In genomic region chr2:26139545-26140206, GRCm38 (mm10) we compare ENCODE assay signal across 8 mouse cellular contexts. TPM values are rescaled to one million over a fixed set of nuclear protein-coding genes. Genes with fewer than 3 reads are reported as not detected.
DNase-seq lines count a peak whose midpoint lies in the region; ATAC-seq and TF ChIP-seq lines count a peak whose summit lies in the region.

No protein-coding gene starts in this region.

- no peaks in the 10 kb centered on the region for H3K9me3 ChIP-seq in heart, embryonic 12.5 days (replicated peaks)
- no peaks in the 10 kb centered on the region for H3K9me3 ChIP-seq in G1E (replicated peaks)
- no peaks in the 10 kb centered on the region for H3K9me3 ChIP-seq in embryonic facial prominence, embryonic 13.5 days
- H3K9me3 ChIP-seq in stomach, embryonic 15.5 days = no peaks in the 10 kb centered on the region

- H3K27ac ChIP-seq in heart, embryonic 12.5 days (ENCODE audit: poor library complexity, severe bottlenecking) = peak overlapping the region; percentile 92
- peak overlapping the region; percentile 91 for H3K27ac ChIP-seq in embryonic facial prominence, embryonic 13.5 days
- peak overlapping the region; percentile 74 for H3K27ac ChIP-seq in macrophage
- H3K27ac ChIP-seq in stomach, embryonic 15.5 days = peak overlapping the region; percentile 88

- no peak for DNase-seq in heart, postnatal 4 days
- no peak for DNase-seq in G1E (ENCODE audit: low spot score)
- DNase-seq in induced T-regulatory cell, adult 2 months (ENCODE audit: low read depth) = peak; percentile 81
- no peak for DNase-seq in thymus, postnatal 4 days

- peaks cover 15% of the 10 kb centered on the region for H3K36me3 ChIP-seq in heart, embryonic 12.5 days
- peaks cover 81% of the 10 kb centered on the region for H3K36me3 ChIP-seq in G1E (replicated peaks)
- peaks cover 32% of the 10 kb centered on the region for H3K36me3 ChIP-seq in embryonic facial prominence, embryonic 13.5 days
- H3K36me3 ChIP-seq in macrophage (ENCODE audit: inconsistent target) = peaks cover 18% of the 10 kb centered on the region; the same call in 1 of the 2 replicates
- 0 out of 2 replicates have a peak, but pooled peaks cover 4% of the 10 kb centered on the region for H3K36me3 ChIP-seq in stomach, embryonic 15.5 days

- H3K4me3 ChIP-seq in heart, embryonic 12.5 days = peak overlapping the region; percentile 81
- peak overlapping the region; percentile 98 for H3K4me3 ChIP-seq in G1E (ENCODE audit: low read depth, low read length)
- H3K4me3 ChIP-seq in embryonic facial prominence, embryonic 13.5 days = peak overlapping the region; percentile 84
- peak overlapping the region; percentile 58 for H3K4me3 ChIP-seq in macrophage (ENCODE audit: inconsistent target)
- H3K4me3 ChIP-seq in stomach, embryonic 15.5 days (replicated peaks) = peak overlapping the region; percentile 84

- peak overlapping the region; percentile 87 for H3K9ac ChIP-seq in heart, embryonic 12.5 days
- H3K9ac ChIP-seq in embryonic facial prominence, embryonic 13.5 days = peak overlapping the region; percentile 89
- H3K9ac ChIP-seq in stomach, embryonic 15.5 days = peak overlapping the region; percentile 83

- TF ChIP-seq CTCF in G1E (IDR thresholded peaks at IDR 0.05; ENCODE audit: low read depth, low read length) = no peak

- under 1% methylated on average over 57 of the region's 60 CpGs for WGBS in heart, embryonic 12.5 days
- WGBS in embryonic facial prominence, embryonic 13.5 days = under 1% methylated on average over 60 of the region's 60 CpGs
- WGBS in macrophage (ENCODE audit: missing documents) = under 1% methylated on average over 58 of the region's 60 CpGs
- WGBS in stomach, embryonic 15.5 days = under 1% methylated on average over 60 of the region's 60 CpGs

- ATAC-seq in heart, embryonic 12.5 days (ENCODE audit: insufficient number of reproducible peaks, low FRiP score) = peak; percentile 78
- ATAC-seq in G1E (ENCODE audit: extremely low read depth, insufficient number of reproducible peaks, low FRiP score, poor library complexity, severe bottlenecking) = no peak
- ATAC-seq in embryonic facial prominence, embryonic 13.5 days (ENCODE audit: insufficient number of reproducible peaks, insufficient read depth, low FRiP score, low TSS enrichment, low read depth) = peak; percentile 57
- ATAC-seq in stomach, embryonic 15.5 days (ENCODE audit: insufficient read depth, low FRiP score, low read depth) = peak; percentile 65

- no peaks in the 10 kb centered on the region for H3K27me3 ChIP-seq in heart, embryonic 12.5 days (replicated peaks)
- H3K27me3 ChIP-seq in G1E (ENCODE audit: insufficient read depth, low read length) = no peaks in the 10 kb centered on the region
- no peaks in the 10 kb centered on the region for H3K27me3 ChIP-seq in embryonic facial prominence, embryonic 13.5 days
- no peaks in the 10 kb centered on the region for H3K27me3 ChIP-seq in stomach, embryonic 15.5 days (replicated peaks)

- H3K4me1 ChIP-seq in heart, embryonic 12.5 days (replicated peaks) = peaks cover 30% of the 10 kb centered on the region
- H3K4me1 ChIP-seq in G1E (ENCODE audit: insufficient read depth, low read depth, low read length) = peaks cover 66% of the 10 kb centered on the region
- H3K4me1 ChIP-seq in embryonic facial prominence, embryonic 13.5 days = peaks cover 14% of the 10 kb centered on the region
- peaks cover 17% of the 10 kb centered on the region for H3K4me1 ChIP-seq in stomach, embryonic 15.5 days

- peaks cover 20% of the 10 kb centered on the region; the same call in 1 of the 2 replicates for H3K79me2 ChIP-seq in macrophage (ENCODE audit: inconsistent target)

- H3K4me2 ChIP-seq in heart, embryonic 12.5 days = peak overlapping the region; percentile 75
- H3K4me2 ChIP-seq in embryonic facial prominence, embryonic 13.5 days = peak overlapping the region; percentile 91
- peak overlapping the region; percentile 82 for H3K4me2 ChIP-seq in stomach, embryonic 15.5 days

RNA-seq across cellular contexts. Expression of gene Nacc2, which starts 16.7 kb away (rescaled TPM):
- 6.5 and 6.6 TPM in 2 replicates for polyA plus RNA-seq in heart, embryonic 12.5 days (2016; fragmentation: Nextera tagmentation; extraction: Ambion mirVana)
- 10 to 100 TPM; 11.1 to 11.4 TPM for total RNA-seq in heart, postnatal 4 days (2021)
- total RNA-seq in G1E (2014; fragmentation: Nextera tagmentation) = 2.0 and 5.1 TPM in 2 replicates
- 2.4 and 2.6 TPM in 2 replicates for total RNA-seq in G1E (2017)
- polyA plus RNA-seq in G1E (2012) = 4.3 and 7.4 TPM in 2 replicates
- polyA plus RNA-seq in embryonic facial prominence, embryonic 13.5 days (2015; fragmentation: Nextera tagmentation; extraction: Ambion mirVana) = 4.4 and 6.7 TPM in 2 replicates
- 10 to 100 TPM; 11.7 to 44.7 (median 31.1) TPM for total RNA-seq in macrophage (2018; cell fraction: chromatin; rRNA removed)
- total RNA-seq in macrophage (2018; cell fraction: cytosol; rRNA removed) = 10 to 100 TPM; 19.5 to 37.0 (median 29.6) TPM
- 10 to 100 TPM; 14.9 to 46.1 (median 27.3) TPM for total RNA-seq in macrophage (2018; cell fraction: nucleus; rRNA removed)
- polyA plus RNA-seq in macrophage (2018) = 16.9 to 21.8 TPM (median 19.0 TPM) in 3 replicates
- 14.1 and 16.5 TPM in 2 replicates for polyA plus RNA-seq in stomach, embryonic 15.5 days (2015; fragmentation: Nextera tagmentation; extraction: Ambion mirVana)
